Mouse (Mus musculus) bone marrow macrophage, adult 2 months (primary cell): ENCODE measurements around the gene Stpg4.

ENCODE experiments used
- CTCF ChIP-seq: IDR thresholded peaks from 2 replicates; pipeline ENCODE4 v1.5.1; 2012; ENCODE audit warnings: low read depth, mild to moderate bottlenecking, low read length, moderate library complexity
- POLR2A ChIP-seq: IDR thresholded peaks from 2 replicates; pipeline ENCODE4 v1.6.1; 2012; ENCODE audit warnings: mild to moderate bottlenecking, low read depth, low read length, borderline replicate concordance

DNA sequence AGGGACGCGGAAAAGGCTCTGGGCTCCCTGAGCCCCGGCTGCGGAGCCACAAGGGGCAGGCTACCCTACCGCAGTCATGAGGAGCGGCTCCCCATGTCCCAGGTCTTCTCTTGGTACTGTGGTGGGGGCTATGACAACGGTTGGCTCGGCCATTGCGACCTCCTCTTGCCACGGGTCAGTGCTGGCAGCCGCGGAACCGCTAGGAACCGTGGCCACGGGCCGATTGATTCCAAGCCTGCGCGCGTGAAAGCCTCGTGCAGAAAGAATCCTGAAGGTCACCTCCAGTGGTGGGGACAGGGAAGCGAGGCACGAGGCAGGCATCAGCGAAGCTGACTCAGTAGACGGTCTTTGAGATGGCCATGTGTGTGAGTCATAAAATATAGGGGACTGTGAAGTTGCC lies at the start of gene Stpg4:
- TF ChIP-seq POLR2A (no peak), CTCF (no peak)
